Mouse (Mus musculus): ENCODE measurements at regions not wholly inside any gene's neighbourhood (a gene's known extent, or its start where the extent isn't known, plus 50 kb on each side); places are given as distances from the start of the nearest gene placed in this dataset.

GRCm38 (mm10) chr13:6060229-6060845 lies 199.1 kb downstream of the Klf6 start:
- Histone ChIP-seq H3K4me1 (peaks cover 7% of the 10 kb centered on the region), H3K27me3 (no peaks in the 10 kb centered on the region), H3K4me2 (no peak overlapping the region), H3K9ac (no peak overlapping the region), H3K9me3 (replicated peaks) (no peaks in the 10 kb centered on the region), H3K36me3 (no peaks in the 10 kb centered on the region), H3K4me3 (replicated peaks) (no peak overlapping the region), H3K27ac (no peak overlapping the region)
- ATAC-seq (replicated peaks; ENCODE audit: low FRiP score), result no peak
- WGBS, result 55% methylated on average over 8 of the region's 8 CpGs

GRCm38 (mm10) chr13:6062305-6062704 lies 201.0 kb downstream of the Klf6 start:
- Histone ChIP-seq H3K4me3 (replicated peaks) (no peak overlapping the region), H3K27me3 (no peaks in the 10 kb centered on the region), H3K9me3 (replicated peaks) (no peaks in the 10 kb centered on the region), H3K4me1 (peaks cover 7% of the 10 kb centered on the region), H3K27ac (no peak overlapping the region), H3K36me3 (no peaks in the 10 kb centered on the region), H3K9ac (no peak overlapping the region), H3K4me2 (no peak overlapping the region)
- ATAC-seq (replicated peaks; ENCODE audit: low FRiP score), result no peak
- 82% methylated on average over 4 of the region's 4 CpGs for WGBS

GRCm38 (mm10) chr13:6062729-6063386 lies 201.6 kb downstream of the Klf6 start:
- ATAC-seq (replicated peaks; ENCODE audit: low FRiP score), result no peak
- Histone ChIP-seq H3K4me2 (no peak overlapping the region), H3K4me1 (peaks cover 7% of the 10 kb centered on the region), H3K9ac (no peak overlapping the region), H3K4me3 (replicated peaks) (no peak overlapping the region), H3K36me3 (no peaks in the 10 kb centered on the region), H3K9me3 (replicated peaks) (no peaks in the 10 kb centered on the region), H3K27ac (no peak overlapping the region), H3K27me3 (no peaks in the 10 kb centered on the region)
- 88% methylated on average over 3 of the region's 3 CpGs for WGBS

- ATAC-seq (replicated peaks; ENCODE audit: low FRiP score), result no peak
- Histone ChIP-seq H3K36me3 (no peaks in the 10 kb centered on the region), H3K4me1 (no peaks in the 10 kb centered on the region), H3K27me3 (no peaks in the 10 kb centered on the region), H3K9ac (no peak overlapping the region), H3K27ac (no peak overlapping the region), H3K9me3 (replicated peaks) (no peaks in the 10 kb centered on the region), H3K4me3 (replicated peaks) (no peak overlapping the region), H3K4me2 (no peak overlapping the region)
- 79% methylated on average over 4 of the region's 4 CpGs for WGBS
Measured at GRCm38 (mm10) chr13:6076978-6077825, 215.9 kb downstream of the Klf6 start.

GRCm38 (mm10) chr13:6085891-6086290 lies 224.6 kb downstream of the Klf6 start:
- Histone ChIP-seq H3K9ac (no peak overlapping the region), H3K4me1 (no peaks in the 10 kb centered on the region), H3K9me3 (replicated peaks) (no peaks in the 10 kb centered on the region), H3K4me3 (replicated peaks) (no peak overlapping the region), H3K27me3 (no peaks in the 10 kb centered on the region), H3K27ac (no peak overlapping the region), H3K4me2 (no peak overlapping the region), H3K36me3 (no peaks in the 10 kb centered on the region)
- ATAC-seq (replicated peaks; ENCODE audit: low FRiP score), result no peak
- 57% methylated on average over 2 of the region's 2 CpGs for WGBS

- no peaks in the 10 kb centered on the region for H3K9me3 ChIP-seq (replicated peaks)
- ATAC-seq (replicated peaks; ENCODE audit: low FRiP score), result no peak
- H3K4me3 ChIP-seq (replicated peaks), result no peak overlapping the region
- H3K4me1 ChIP-seq, result no peaks in the 10 kb centered on the region
- no peaks in the 10 kb centered on the region for H3K27me3 ChIP-seq
- H3K9ac ChIP-seq, result no peak overlapping the region
- 85% methylated on average over 7 of the region's 7 CpGs for WGBS
- H3K4me2 ChIP-seq, result no peak overlapping the region
- H3K36me3 ChIP-seq, result no peaks in the 10 kb centered on the region
- H3K27ac ChIP-seq, result no peak overlapping the region
Measured at GRCm38 (mm10) chr13:6109018-6109657, 247.9 kb downstream of the Klf6 start.

- WGBS, result 83% methylated on average over 1 of the region's 1 CpGs
- H3K36me3 ChIP-seq, result no peaks in the 10 kb centered on the region
- no peak overlapping the region for H3K4me3 ChIP-seq (replicated peaks)
- no peaks in the 10 kb centered on the region for H3K9me3 ChIP-seq (replicated peaks)
- H3K4me2 ChIP-seq, result no peak overlapping the region
- no peaks in the 10 kb centered on the region for H3K27me3 ChIP-seq
- H3K9ac ChIP-seq, result no peak overlapping the region
- ATAC-seq (replicated peaks; ENCODE audit: low FRiP score), result no peak
- H3K27ac ChIP-seq, result no peak overlapping the region
- no peaks in the 10 kb centered on the region for H3K4me1 ChIP-seq
Measured at GRCm38 (mm10) chr13:6119703-6120102, 258.4 kb downstream of the Klf6 start.

- Histone ChIP-seq H3K4me2 (no peak overlapping the region), H3K4me3 (replicated peaks) (no peak overlapping the region), H3K27me3 (no peaks in the 10 kb centered on the region), H3K4me1 (no peaks in the 10 kb centered on the region), H3K9me3 (replicated peaks) (no peaks in the 10 kb centered on the region), H3K36me3 (no peaks in the 10 kb centered on the region), H3K9ac (no peak overlapping the region), H3K27ac (no peak overlapping the region)
- ATAC-seq (replicated peaks; ENCODE audit: low FRiP score), result no peak
- WGBS, result 91% methylated on average over 1 of the region's 1 CpGs
Measured at GRCm38 (mm10) chr13:6127311-6127710, 266.0 kb downstream of the Klf6 start.

GRCm38 (mm10) chr13:6128903-6129302 lies 267.6 kb downstream of the Klf6 start:
- Histone ChIP-seq H3K27me3 (no peaks in the 10 kb centered on the region), H3K36me3 (no peaks in the 10 kb centered on the region), H3K9me3 (replicated peaks) (no peaks in the 10 kb centered on the region), H3K4me3 (replicated peaks) (no peak overlapping the region), H3K4me2 (no peak overlapping the region), H3K27ac (no peak overlapping the region), H3K9ac (no peak overlapping the region), H3K4me1 (no peaks in the 10 kb centered on the region)
- ATAC-seq (replicated peaks; ENCODE audit: low FRiP score), result 0 out of 2 replicates have a peak, but pooled peaks have one; percentile 64
- WGBS, result 56% methylated on average over 1 of the region's 1 CpGs

GRCm38 (mm10) chr13:6131363-6131762 lies 270.1 kb downstream of the Klf6 start:
- no peak overlapping the region for H3K9ac ChIP-seq
- no peaks in the 10 kb centered on the region for H3K36me3 ChIP-seq
- no peak for ATAC-seq (replicated peaks; ENCODE audit: low FRiP score)
- H3K9me3 ChIP-seq (replicated peaks), result no peaks in the 10 kb centered on the region
- H3K27ac ChIP-seq, result no peak overlapping the region
- no peak overlapping the region for H3K4me3 ChIP-seq (replicated peaks)
- WGBS, result 40% methylated on average over 2 of the region's 2 CpGs
- H3K4me2 ChIP-seq, result no peak overlapping the region
- H3K4me1 ChIP-seq, result no peaks in the 10 kb centered on the region
- no peaks in the 10 kb centered on the region for H3K27me3 ChIP-seq

GRCm38 (mm10) chr13:6137170-6137569 lies 275.9 kb downstream of the Klf6 start:
- no peak for ATAC-seq (replicated peaks; ENCODE audit: low FRiP score)
- Histone ChIP-seq H3K4me1 (no peaks in the 10 kb centered on the region), H3K36me3 (no peaks in the 10 kb centered on the region), H3K4me3 (replicated peaks) (no peak overlapping the region), H3K27ac (no peak overlapping the region), H3K9me3 (replicated peaks) (no peaks in the 10 kb centered on the region), H3K27me3 (no peaks in the 10 kb centered on the region), H3K4me2 (no peak overlapping the region), H3K9ac (no peak overlapping the region)
- WGBS, result 30% methylated on average over 4 of the region's 4 CpGs

- no peaks in the 10 kb centered on the region for H3K4me1 ChIP-seq
- no peak overlapping the region for H3K9ac ChIP-seq
- H3K27me3 ChIP-seq, result no peaks in the 10 kb centered on the region
- no peak for ATAC-seq (replicated peaks; ENCODE audit: low FRiP score)
- no peaks in the 10 kb centered on the region for H3K9me3 ChIP-seq (replicated peaks)
- no peak overlapping the region for H3K4me2 ChIP-seq
- no peaks in the 10 kb centered on the region for H3K36me3 ChIP-seq
- H3K4me3 ChIP-seq (replicated peaks), result no peak overlapping the region
- WGBS, result 40% methylated on average over 2 of the region's 2 CpGs
- no peak overlapping the region for H3K27ac ChIP-seq
Measured at GRCm38 (mm10) chr13:6142771-6143170, 281.5 kb downstream of the Klf6 start.
